Mouse (Mus musculus) forebrain, embryonic 13.5 days (tissue): ENCODE results near the gene Nxpe3. TPM values are rescaled to one million over a fixed set of nuclear protein-coding genes. Genes with fewer than 3 reads are reported as not detected.
"Not testable (repeated sequence)": the region's sequence is repeated elsewhere in the genome, so short reads cannot be mapped to it uniquely, and the experiment has no call there.

ENCODE experiments used
- ATAC-seq: fragments of 200-750 bp; cut with Nextera tagmentation; 2 replicates; pipeline ENCODE4 v1.8.0; 2017
- H3K27ac ChIP-seq: fragments of 300-500 bp; sonication (generic); 2 replicates; pipeline ENCODE4 v1.5.1; 2015; ENCODE audit warnings: inconsistent platforms, mild to moderate bottlenecking, moderate library complexity
- H3K27me3 ChIP-seq: fragments of 300-500 bp; sonication (generic); 2 replicates; pipeline ENCODE4 v1.6.1; 2015; ENCODE audit warnings: mild to moderate bottlenecking, inconsistent platforms
- H3K36me3 ChIP-seq: fragments of 300-500 bp; sonication (generic); 2 replicates; pipeline ENCODE4 v1.6.1; 2015; ENCODE audit warnings: mild to moderate bottlenecking, inconsistent platforms; ENCODE audit not compliant: poor library complexity, severe bottlenecking
- H3K4me1 ChIP-seq: fragments of 300-500 bp; sonication (generic); 2 replicates; pipeline ENCODE4 v1.6.1; 2015; ENCODE audit warnings: inconsistent platforms
- H3K4me2 ChIP-seq: fragments of 300-500 bp; sonication (generic); 2 replicates; pipeline ENCODE4 v1.6.1; 2015; ENCODE audit warnings: inconsistent platforms, mild to moderate bottlenecking, moderate library complexity
- H3K4me3 ChIP-seq: fragments of 300-500 bp; sonication (generic); 2 replicates; pipeline ENCODE4 v1.5.1; 2015; ENCODE audit warnings: mild to moderate bottlenecking, inconsistent platforms
- H3K9ac ChIP-seq: fragments of 300-500 bp; sonication (generic); 2 replicates; pipeline ENCODE4 v1.6.1; 2015; ENCODE audit warnings: mild to moderate bottlenecking, inconsistent platforms
- H3K9me3 ChIP-seq: fragments of 300-500 bp; sonication (generic); replicated peaks from 2 replicates; pipeline ENCODE4 v1.6.1; 2016; ENCODE audit warnings: inconsistent platforms
- WGBS: fragments of 180-500 bp; shearing (Covaris S2); methylation state at CpG from one replicate; pipeline ENCODE4 v1.1.7; 2015; 5-methylcytosine and 5-hydroxymethylcytosine counted together
- polyA plus RNA-seq: library from polyadenylated mRNA; unstranded; fragments of >200 nt; fragmentation: Nextera tagmentation; extraction: Ambion mirVana; gene quantifications from 2 replicates; pipeline ENCODE4 v1.2.1, GENCODE M21; 2015

Gene Nxpe3
- polyA plus RNA-seq, 1 experiment from 2014 or later = 1.1 TPM

- H3K9me3 ChIP-seq = no peaks in the 10 kb centered on the region
- no peak overlapping the region for H3K4me3 ChIP-seq
- peaks cover 35% of the 10 kb centered on the region for H3K36me3 ChIP-seq
- 69% methylated on average over 7 of the region's 7 CpGs for WGBS
- 0 out of 2 replicates have a peak, but pooled peaks have one; percentile 39 for ATAC-seq
- no peaks in the 10 kb centered on the region for H3K27me3 ChIP-seq
- H3K4me2 ChIP-seq = no peak overlapping the region
- H3K27ac ChIP-seq = no peak overlapping the region
- H3K9ac ChIP-seq = no peak overlapping the region
- H3K4me1 ChIP-seq = no peaks in the 10 kb centered on the region
Measured at GRCm38 (mm10) chr16:55887814-55888583, 7.1 kb downstream of the Nxpe3 start.

- H3K9ac ChIP-seq = no peak overlapping the region
- no peak for ATAC-seq
- H3K27ac ChIP-seq = no peak overlapping the region
- no peak overlapping the region for H3K4me3 ChIP-seq
- no peaks in the 10 kb centered on the region for H3K9me3 ChIP-seq
- no peaks in the 10 kb centered on the region for H3K27me3 ChIP-seq
- WGBS = 65% methylated on average over 11 of the region's 11 CpGs
- H3K4me2 ChIP-seq = no peak overlapping the region
- H3K4me1 ChIP-seq = no peaks in the 10 kb centered on the region
- peaks cover 28% of the 10 kb centered on the region for H3K36me3 ChIP-seq
Measured at GRCm38 (mm10) chr16:55884246-55884645, 10.8 kb downstream of the Nxpe3 start.

- H3K4me2 ChIP-seq = no peak overlapping the region
- H3K9ac ChIP-seq = no peak overlapping the region
- WGBS = 77% methylated on average over 6 of the region's 6 CpGs
- no peak overlapping the region for H3K4me3 ChIP-seq
- H3K4me1 ChIP-seq = no peaks in the 10 kb centered on the region
- no peak for ATAC-seq
- H3K27me3 ChIP-seq = no peaks in the 10 kb centered on the region
- no peaks in the 10 kb centered on the region for H3K9me3 ChIP-seq
- H3K36me3 ChIP-seq = no peaks in the 10 kb centered on the region
- no peak overlapping the region for H3K27ac ChIP-seq
Measured at GRCm38 (mm10) chr16:55876025-55876424, 19.1 kb downstream of the Nxpe3 start.

- H3K9me3 ChIP-seq = no peaks in the 10 kb centered on the region
- WGBS = 67% methylated on average over 4 of the region's 4 CpGs
Measured at GRCm38 (mm10) chr16:55863832-55864231, 31.3 kb downstream of the Nxpe3 start.

GRCm38 (mm10) chr16:55863149-55863815 is 31.8 kb downstream of the Nxpe3 start:
- Histone ChIP-seq H3K4me2 (no peak overlapping the region), H3K4me3 (no peak overlapping the region), H3K27me3 (no peaks in the 10 kb centered on the region), H3K36me3 (peaks cover 29% of the 10 kb centered on the region), H3K9me3 (no peaks in the 10 kb centered on the region), H3K4me1 (no peaks in the 10 kb centered on the region), H3K9ac (no peak overlapping the region), H3K27ac (no peak overlapping the region)
- ATAC-seq = peak; percentile 44
- WGBS = 26% methylated on average over 7 of the region's 7 CpGs

More at GRCm38 (mm10) chr16:55863832-55864231, 31.3 kb downstream of the Nxpe3 start:
- Histone ChIP-seq H3K4me1 (no peaks in the 10 kb centered on the region), H3K4me2 (no peak overlapping the region), H3K27me3 (no peaks in the 10 kb centered on the region), H3K4me3 (no peak overlapping the region), H3K27ac (no peak overlapping the region), H3K36me3 (peaks cover 25% of the 10 kb centered on the region), H3K9ac (no peak overlapping the region)
- ATAC-seq = 0 out of 2 replicates have a peak, but pooled peaks have one; percentile 33

GRCm38 (mm10) chr16:55861104-55861503 is 34.0 kb downstream of the Nxpe3 start:
- peaks cover 25% of the 10 kb centered on the region for H3K36me3 ChIP-seq
- H3K4me2 ChIP-seq = no peak overlapping the region
- WGBS = 74% methylated on average over 3 of the region's 3 CpGs
- no peaks in the 10 kb centered on the region for H3K4me1 ChIP-seq
- H3K9ac ChIP-seq = no peak overlapping the region
- H3K4me3 ChIP-seq = no peak overlapping the region
- no peaks in the 10 kb centered on the region for H3K9me3 ChIP-seq
- no peaks in the 10 kb centered on the region for H3K27me3 ChIP-seq
- ATAC-seq = no peak
- no peak overlapping the region for H3K27ac ChIP-seq

- not testable (repeated sequence) for H3K9ac ChIP-seq, H3K27me3 ChIP-seq, H3K4me3 ChIP-seq, ATAC-seq, H3K4me1 ChIP-seq, H3K4me2 ChIP-seq, H3K27ac ChIP-seq, H3K9me3 ChIP-seq
- WGBS = 93% methylated on average over 4 of the region's 4 CpGs
- H3K36me3 ChIP-seq = peaks cover 13% of the 10 kb centered on the region
Measured at GRCm38 (mm10) chr16:55859421-55859820, 35.7 kb downstream of the Nxpe3 start.

GRCm38 (mm10) chr16:55858465-55858864 is 36.6 kb downstream of the Nxpe3 start:
- Histone ChIP-seq H3K27me3 (no peaks in the 10 kb centered on the region), H3K4me3 (no peak overlapping the region), H3K9ac (no peak overlapping the region), H3K27ac (no peak overlapping the region), H3K4me1 (no peaks in the 10 kb centered on the region), H3K9me3 (no peaks in the 10 kb centered on the region), H3K4me2 (no peak overlapping the region), H3K36me3 (peaks cover 11% of the 10 kb centered on the region)
- WGBS = 63% methylated on average over 6 of the region's 6 CpGs
- ATAC-seq = no peak

GRCm38 (mm10) chr16:55852943-55853727 is 42.0 kb downstream of the Nxpe3 start:
- ATAC-seq = peak; percentile 77
- Histone ChIP-seq H3K4me1 (no peaks in the 10 kb centered on the region), H3K36me3 (peaks cover 11% of the 10 kb centered on the region), H3K4me2 (no peak overlapping the region), H3K9ac (no peak overlapping the region), H3K27me3 (no peaks in the 10 kb centered on the region), H3K27ac (no peak overlapping the region), H3K4me3 (no peak overlapping the region), H3K9me3 (no peaks in the 10 kb centered on the region)
- WGBS = 60% methylated on average over 19 of the region's 19 CpGs

- no peaks in the 10 kb centered on the region for H3K9me3 ChIP-seq
- no peaks in the 10 kb centered on the region for H3K27me3 ChIP-seq
- no peak overlapping the region for H3K4me2 ChIP-seq
- H3K9ac ChIP-seq = no peak overlapping the region
- no peaks in the 10 kb centered on the region for H3K4me1 ChIP-seq
- peak; percentile 39; the same call in 1 of the 2 replicates for ATAC-seq
- H3K36me3 ChIP-seq = peaks cover 11% of the 10 kb centered on the region
- no peak overlapping the region for H3K4me3 ChIP-seq
- WGBS = 49% methylated on average over 4 of the region's 4 CpGs
- H3K27ac ChIP-seq = no peak overlapping the region
Measured at GRCm38 (mm10) chr16:55852515-55852914, 42.6 kb downstream of the Nxpe3 start.

- no peak for ATAC-seq
- H3K4me1 ChIP-seq = no peaks in the 10 kb centered on the region
- no peak overlapping the region for H3K27ac ChIP-seq
- H3K4me2 ChIP-seq = no peak overlapping the region
- 89% methylated on average over 3 of the region's 3 CpGs for WGBS
- no peak overlapping the region for H3K4me3 ChIP-seq
- H3K9me3 ChIP-seq = no peaks in the 10 kb centered on the region
- H3K36me3 ChIP-seq = peaks cover 11% of the 10 kb centered on the region
- no peak overlapping the region for H3K9ac ChIP-seq
- H3K27me3 ChIP-seq = no peaks in the 10 kb centered on the region
Measured at GRCm38 (mm10) chr16:55850485-55850884, 44.6 kb downstream of the Nxpe3 start.

- 74% methylated on average over 8 of the region's 8 CpGs for WGBS
Measured at GRCm38 (mm10) chr16:55847679-55848078, 47.4 kb downstream of the Nxpe3 start.

More at GRCm38 (mm10) chr16:55847679-55848078, 47.4 kb downstream of the Nxpe3 start:
- Histone ChIP-seq H3K27ac (no peak overlapping the region), H3K27me3 (no peaks in the 10 kb centered on the region), H3K9ac (no peak overlapping the region), H3K4me1 (no peaks in the 10 kb centered on the region), H3K36me3 (peaks cover 22% of the 10 kb centered on the region), H3K9me3 (0 out of 2 replicates have a peak, but pooled peaks cover 4% of the 10 kb centered on the region), H3K4me3 (no peak overlapping the region), H3K4me2 (no peak overlapping the region)
- no peak for ATAC-seq
